Mouse (Mus musculus) skeletal muscle tissue, postnatal 0 days (tissue): ENCODE results near the gene Vmn1r95. TPM values are rescaled to one million over a fixed set of nuclear protein-coding genes. Genes with fewer than 3 reads are reported as not detected.

ENCODE experiments used
- polyA plus RNA-seq: library from polyadenylated mRNA; unstranded; fragments of >200 nt; fragmentation: Nextera tagmentation; extraction: Ambion mirVana; gene quantifications from 2 replicates; pipeline ENCODE4 v1.2.1, GENCODE M21; 2015

Gene Vmn1r95
- polyA plus RNA-seq: not detected in 2 replicates

DNA sequence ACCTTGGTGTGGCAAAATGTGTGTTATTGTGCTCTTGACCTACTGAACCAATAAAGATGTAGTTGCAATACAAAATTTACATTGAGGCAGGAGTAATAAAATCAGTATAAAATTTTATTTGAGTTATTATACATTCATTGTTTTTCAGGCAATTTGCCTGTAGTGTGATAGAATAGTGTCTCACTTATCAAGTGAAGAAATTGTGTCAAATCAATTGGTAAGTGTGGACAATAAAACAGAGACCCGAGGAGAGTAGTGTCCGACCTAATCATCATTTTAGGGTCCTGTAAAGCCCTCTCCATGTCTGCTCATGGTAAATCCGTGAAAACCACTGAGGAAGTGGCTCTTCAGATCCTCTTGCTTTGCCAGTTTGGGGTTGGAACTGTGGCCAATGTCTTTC, at the start of gene Vmn1r95:
Gene Vmn1r95 (plus strand): TSS at position 301 of the 400 bp plus-strand sequence.

DNA sequence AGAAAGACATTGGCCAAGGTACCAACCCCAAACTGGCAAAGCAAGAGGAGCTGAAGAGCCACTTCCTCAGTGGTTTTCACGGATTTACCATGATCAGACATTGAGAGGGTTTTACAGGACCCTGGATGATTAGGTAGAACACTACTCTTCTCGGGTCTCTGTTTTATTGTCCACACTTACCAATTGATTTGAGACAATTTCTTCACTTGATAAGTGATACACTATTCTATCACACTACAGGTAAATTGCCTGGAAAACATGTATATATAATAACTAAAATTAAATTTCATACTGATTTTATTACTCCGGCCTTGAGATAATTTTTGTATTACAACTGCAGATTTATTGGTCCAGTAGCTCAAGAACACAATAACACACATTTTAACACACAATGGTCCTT, 25.2 kb upstream of the Vmn1r95 start, which contains the start of gene Vmn1r94:
Gene Vmn1r94 (minus strand): TSS at position 101 of the 400 bp plus-strand sequence.

DNA sequence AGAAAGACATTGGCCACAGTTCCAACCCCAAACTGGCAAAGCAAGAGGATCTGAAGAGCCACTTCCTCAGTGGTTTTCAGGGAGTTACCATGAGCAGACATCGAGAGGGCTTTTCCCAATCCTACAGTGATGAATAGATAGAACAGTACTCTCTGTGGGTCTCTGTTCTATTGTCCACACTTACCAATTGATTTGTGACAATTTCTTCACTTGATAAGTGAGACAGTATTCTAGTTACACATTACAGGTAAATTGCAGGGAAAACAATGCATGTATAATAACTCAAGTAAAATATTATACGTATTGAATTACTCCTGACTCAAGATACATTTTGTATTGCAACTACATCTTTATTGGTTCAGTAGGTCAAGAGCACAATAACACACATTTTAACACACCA, 12.0 kb downstream of the Vmn1r95 start, which contains the start of gene Gm6164:
Gene Gm6164 (minus strand): TSS at position 101 of the 400 bp plus-strand sequence.

DNA sequence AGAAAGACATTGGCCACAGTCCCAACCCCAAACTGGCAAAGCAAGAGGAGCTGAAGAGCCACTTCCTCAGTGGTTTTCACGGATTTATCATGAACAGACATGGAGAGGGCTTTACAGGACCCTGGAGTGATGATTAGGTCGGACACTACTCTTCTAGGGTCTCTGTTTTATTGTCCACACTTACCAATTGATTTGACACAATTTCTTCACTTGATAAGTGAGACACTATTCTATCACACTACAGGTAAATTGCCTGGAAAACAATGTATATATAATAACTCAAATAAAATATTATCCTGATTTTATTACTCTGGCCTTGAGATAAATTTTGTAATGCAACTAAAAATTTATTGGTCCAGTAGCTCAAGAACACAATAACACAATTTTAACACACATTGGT, 40.2 kb downstream of the Vmn1r95 start, which contains the start of gene Gm4498:
Gene Gm4498 (minus strand): TSS at position 101 of the 400 bp plus-strand sequence.

Other genes with a start within 250 kb of the Vmn1r95 start
- gene Igsf23, start 243.0 kb upstream of the Vmn1r95 start, polyA plus RNA-seq: 0.07 and 0.13 TPM in 2 replicates
- gene Ceacam20, start 228.3 kb upstream of the Vmn1r95 start, polyA plus RNA-seq: not detected in 2 replicates
- not detected in 2 replicates for gene Nlrp9b, start 202.2 kb upstream of the Vmn1r95 start, polyA plus RNA-seq
- gene Vmn1r91, start 94.0 kb upstream of the Vmn1r95 start, polyA plus RNA-seq: not detected in 2 replicates
- not detected in 2 replicates for gene Gm16442, start 71.1 kb upstream of the Vmn1r95 start, polyA plus RNA-seq
- not detected in 2 replicates for gene Vmn1r93, start 54.6 kb upstream of the Vmn1r95 start, polyA plus RNA-seq
- not detected in 2 replicates for gene Vmn1r94, start 25.3 kb upstream of the Vmn1r95 start, polyA plus RNA-seq
- gene Gm6164, start 11.9 kb downstream of the Vmn1r95 start, polyA plus RNA-seq: not detected in 2 replicates
- gene Gm4498, start 40.1 kb downstream of the Vmn1r95 start, polyA plus RNA-seq: not detected in 2 replicates
- gene Gm5890, start 69.1 kb downstream of the Vmn1r95 start, polyA plus RNA-seq: not detected in 2 replicates
- gene Gm4133, start 140.4 kb downstream of the Vmn1r95 start, polyA plus RNA-seq: not detected in 2 replicates
- not detected in 2 replicates for gene Gm5728, start 181.7 kb downstream of the Vmn1r95 start, polyA plus RNA-seq
- gene Vmn1r100, start 224.2 kb downstream of the Vmn1r95 start, polyA plus RNA-seq: not detected in 2 replicates
- gene Vmn1r101, start 248.9 kb downstream of the Vmn1r95 start, polyA plus RNA-seq: not detected in 2 replicates